Mouse (Mus musculus) gastrocnemius, postnatal 10 days (tissue): ENCODE data around the gene Ralgapa2. TPM values are rescaled to one million over a fixed set of nuclear protein-coding genes. Genes with fewer than 3 reads are reported as not detected.

Experiments
- DNase-seq: peaks from one replicate; pipeline ENCODE4 v3.0.0; 2021; ENCODE audit warnings: mixed read lengths
- total RNA-seq, 2 experiments: library from RNA; stranded (reverse); gene quantifications; 2 replicates each; pipeline ENCODE4 v1.2.3; 2021

The Ralgapa2 gene
- total RNA-seq, 2 experiments from 2014 or later = 4.2 to 7.0 TPM

GRCm38 (mm10) chr2:146302094-146302699 is 209.9 kb downstream of the Ralgapa2 start:
- no peak for DNase-seq

GRCm38 (mm10) chr2:146300500-146301020 is 211.6 kb downstream of the Ralgapa2 start:
- DNase-seq = no peak

GRCm38 (mm10) chr2:146299841-146300460 is 212.2 kb downstream of the Ralgapa2 start:
- no peak for DNase-seq

- DNase-seq = no peak
Observed at GRCm38 (mm10) chr2:146293538-146293937, 218.6 kb downstream of the Ralgapa2 start.

GRCm38 (mm10) chr2:146290871-146291637 is 221.1 kb downstream of the Ralgapa2 start:
- peak; percentile 10 for DNase-seq

- no peak for DNase-seq
Observed at GRCm38 (mm10) chr2:146290366-146290765, 221.8 kb downstream of the Ralgapa2 start.

- no peak for DNase-seq
Observed at GRCm38 (mm10) chr2:146289394-146289793, 222.8 kb downstream of the Ralgapa2 start.

- no peak for DNase-seq
Observed at GRCm38 (mm10) chr2:146288326-146288725, 223.8 kb downstream of the Ralgapa2 start.

- no peak for DNase-seq
Observed at GRCm38 (mm10) chr2:146287531-146287930, 224.6 kb downstream of the Ralgapa2 start.

- DNase-seq = no peak
Observed at GRCm38 (mm10) chr2:146281346-146281745, 230.8 kb downstream of the Ralgapa2 start.

- DNase-seq = no peak
Observed at GRCm38 (mm10) chr2:146280921-146281274, 231.2 kb downstream of the Ralgapa2 start.

- no peak for DNase-seq
Observed at GRCm38 (mm10) chr2:146280221-146280920, 231.8 kb downstream of the Ralgapa2 start.

GRCm38 (mm10) chr2:146279430-146280220 is 232.5 kb downstream of the Ralgapa2 start:
- DNase-seq = no peak

GRCm38 (mm10) chr2:146278381-146278780 is 233.8 kb downstream of the Ralgapa2 start:
- no peak for DNase-seq

- no peak for DNase-seq
Observed at GRCm38 (mm10) chr2:146266539-146266938, 245.6 kb downstream of the Ralgapa2 start.

- DNase-seq = no peak
Observed at GRCm38 (mm10) chr2:146265045-146265444, 247.1 kb downstream of the Ralgapa2 start.

GRCm38 (mm10) chr2:146262966-146263365 is 249.2 kb downstream of the Ralgapa2 start:
- no peak for DNase-seq

GRCm38 (mm10) chr2:146262215-146262614 is 249.9 kb downstream of the Ralgapa2 start:
- no peak for DNase-seq

- no peak for DNase-seq
Observed at GRCm38 (mm10) chr2:146261146-146261545, 251.0 kb downstream of the Ralgapa2 start.

- no peak for DNase-seq
Observed at GRCm38 (mm10) chr2:146259787-146260560, 252.2 kb downstream of the Ralgapa2 start.
